Mouse (Mus musculus) forebrain, embryonic 13.5 days (tissue): ENCODE data around the gene St3gal5. TPM values are rescaled to one million over a fixed set of nuclear protein-coding genes. Genes with fewer than 3 reads are reported as not detected.

Experiments used
- ATAC-seq: fragments of 200-750 bp; cut with Nextera tagmentation; 2 replicates; pipeline ENCODE4 v1.8.0; 2017
- H3K27ac ChIP-seq: fragments of 300-500 bp; sonication (generic); 2 replicates; pipeline ENCODE4 v1.5.1; 2015; ENCODE audit warnings: inconsistent platforms, mild to moderate bottlenecking, moderate library complexity
- H3K27me3 ChIP-seq: fragments of 300-500 bp; sonication (generic); 2 replicates; pipeline ENCODE4 v1.6.1; 2015; ENCODE audit warnings: mild to moderate bottlenecking, inconsistent platforms
- H3K36me3 ChIP-seq: fragments of 300-500 bp; sonication (generic); 2 replicates; pipeline ENCODE4 v1.6.1; 2015; ENCODE audit warnings: mild to moderate bottlenecking, inconsistent platforms; ENCODE audit not compliant: poor library complexity, severe bottlenecking
- H3K4me1 ChIP-seq: fragments of 300-500 bp; sonication (generic); 2 replicates; pipeline ENCODE4 v1.6.1; 2015; ENCODE audit warnings: inconsistent platforms
- H3K4me2 ChIP-seq: fragments of 300-500 bp; sonication (generic); 2 replicates; pipeline ENCODE4 v1.6.1; 2015; ENCODE audit warnings: inconsistent platforms, mild to moderate bottlenecking, moderate library complexity
- H3K4me3 ChIP-seq: fragments of 300-500 bp; sonication (generic); 2 replicates; pipeline ENCODE4 v1.5.1; 2015; ENCODE audit warnings: mild to moderate bottlenecking, inconsistent platforms
- H3K9ac ChIP-seq: fragments of 300-500 bp; sonication (generic); 2 replicates; pipeline ENCODE4 v1.6.1; 2015; ENCODE audit warnings: mild to moderate bottlenecking, inconsistent platforms
- H3K9me3 ChIP-seq: fragments of 300-500 bp; sonication (generic); replicated peaks from 2 replicates; pipeline ENCODE4 v1.6.1; 2016; ENCODE audit warnings: inconsistent platforms
- WGBS: fragments of 180-500 bp; shearing (Covaris S2); methylation state at CpG from one replicate; pipeline ENCODE4 v1.1.7; 2015; 5-methylcytosine and 5-hydroxymethylcytosine counted together
- polyA plus RNA-seq: library from polyadenylated mRNA; unstranded; fragments of >200 nt; fragmentation: Nextera tagmentation; extraction: Ambion mirVana; gene quantifications from 2 replicates; pipeline ENCODE4 v1.2.1, GENCODE M21; 2015

St3gal5 gene
- polyA plus RNA-seq, 1 experiment from 2014 or later: 36.4 TPM

DNA sequence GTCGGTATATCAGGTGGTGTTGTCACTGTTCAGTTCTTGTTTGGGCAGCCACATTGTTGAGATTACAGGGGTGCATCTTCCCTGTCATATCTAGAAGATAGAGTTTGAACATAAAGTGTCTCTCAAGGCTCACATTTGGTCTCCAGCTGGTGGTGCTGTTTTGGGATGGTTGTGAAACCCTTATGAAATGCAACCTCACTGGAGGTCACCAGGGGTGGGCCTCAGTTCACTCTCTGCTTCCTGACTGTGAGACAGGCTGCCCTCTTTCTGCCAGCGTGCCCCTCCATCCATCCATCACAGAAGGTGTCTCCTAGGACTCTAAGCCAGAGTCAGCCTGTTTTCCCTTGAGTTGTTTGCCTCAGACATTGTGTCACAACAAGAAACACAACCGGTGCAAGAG, 80.0 kb downstream of the St3gal5 start:
- Histone ChIP-seq H3K9me3 (no peaks in the 10 kb centered on the region), H3K27me3 (no peaks in the 10 kb centered on the region), H3K4me2 (no peak overlapping the region), H3K4me1 (no peaks in the 10 kb centered on the region), H3K36me3 (no peaks in the 10 kb centered on the region), H3K27ac (no peak overlapping the region), H3K4me3 (no peak overlapping the region), H3K9ac (no peak overlapping the region)
- no peak for ATAC-seq
- WGBS: 74% methylated on average over 3 of the region's 3 CpGs

DNA sequence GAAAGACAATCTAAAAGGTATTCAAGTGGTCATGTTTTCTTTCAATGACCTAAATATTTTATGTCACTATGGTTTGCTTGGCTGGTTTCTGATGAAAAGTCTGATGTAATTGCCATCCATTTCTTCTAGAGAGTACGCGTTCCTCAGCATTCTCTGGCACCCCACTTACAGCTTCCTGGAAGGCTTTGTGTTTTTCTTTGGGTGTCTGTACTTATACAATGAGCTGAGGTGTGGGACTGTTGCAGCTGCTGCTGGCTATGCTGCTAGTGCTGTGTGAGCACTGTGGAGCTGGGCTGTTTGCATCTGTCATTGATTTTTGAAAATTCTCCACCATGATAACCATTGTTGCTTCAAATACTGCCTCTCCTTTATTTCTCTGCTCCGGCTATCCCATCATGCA, 81.6 kb downstream of the St3gal5 start:
- Histone ChIP-seq H3K27me3 (no peaks in the 10 kb centered on the region), H3K9ac (no peak overlapping the region), H3K4me3 (no peak overlapping the region), H3K27ac (no peak overlapping the region), H3K4me2 (no peak overlapping the region), H3K4me1 (0 out of 2 replicates have a peak, but pooled peaks cover 3% of the 10 kb centered on the region), H3K36me3 (no peaks in the 10 kb centered on the region), H3K9me3 (no peaks in the 10 kb centered on the region)
- 94% methylated on average over 3 of the region's 3 CpGs for WGBS
- no peak for ATAC-seq

DNA sequence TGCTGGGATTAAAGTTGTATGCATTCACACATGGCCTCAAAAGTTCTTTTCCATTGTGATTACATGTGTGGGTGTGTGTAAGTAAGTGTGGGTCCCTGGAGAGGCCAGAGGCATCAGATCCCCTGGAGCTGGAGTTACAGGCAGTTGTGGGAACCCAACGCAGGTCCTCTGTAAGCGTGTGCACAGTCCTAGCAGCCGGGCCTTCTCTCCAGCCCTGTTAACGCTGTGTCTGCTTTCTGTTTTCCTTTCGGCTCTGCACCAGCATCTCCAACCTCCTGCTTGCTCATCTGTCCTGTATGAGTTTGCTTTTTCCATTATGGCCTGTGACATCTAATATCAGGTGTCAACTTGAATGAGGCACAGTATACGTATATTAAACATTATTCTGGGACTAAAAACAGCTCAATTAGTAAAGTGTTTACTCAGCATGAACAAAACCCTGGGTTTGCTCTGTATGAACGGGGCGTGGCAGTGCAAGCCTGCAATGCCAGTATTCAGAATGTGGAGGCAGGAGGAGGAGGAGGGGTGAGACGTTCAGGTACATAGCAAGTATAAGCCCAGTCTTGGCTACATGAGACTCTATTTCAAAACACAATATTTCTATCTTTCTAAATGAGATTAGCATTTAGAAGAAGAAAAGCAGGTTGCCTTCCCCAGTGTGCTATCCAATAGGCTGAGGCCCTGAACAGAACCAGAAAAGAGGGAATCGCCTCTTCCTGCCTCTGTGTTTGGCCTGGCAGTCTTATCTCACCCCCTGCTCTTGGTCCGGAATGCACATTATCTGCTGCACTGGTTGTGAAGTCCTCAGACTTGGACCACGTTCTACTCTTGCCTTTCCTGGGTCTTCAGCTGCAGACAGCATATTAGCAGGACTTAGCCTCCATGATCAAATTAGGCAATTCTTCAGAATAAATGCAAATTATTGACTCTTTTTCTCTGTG, 82.4 kb downstream of the St3gal5 start:
- Histone ChIP-seq H3K4me2 (no peak overlapping the region), H3K4me3 (no peak overlapping the region), H3K27me3 (peaks cover 7% of the 10 kb centered on the region), H3K9ac (no peak overlapping the region), H3K4me1 (0 out of 2 replicates have a peak, but pooled peaks cover 3% of the 10 kb centered on the region), H3K27ac (no peak overlapping the region), H3K9me3 (no peaks in the 10 kb centered on the region), H3K36me3 (no peaks in the 10 kb centered on the region)
- ATAC-seq: no peak
- 87% methylated on average over 12 of the region's 12 CpGs for WGBS

DNA sequence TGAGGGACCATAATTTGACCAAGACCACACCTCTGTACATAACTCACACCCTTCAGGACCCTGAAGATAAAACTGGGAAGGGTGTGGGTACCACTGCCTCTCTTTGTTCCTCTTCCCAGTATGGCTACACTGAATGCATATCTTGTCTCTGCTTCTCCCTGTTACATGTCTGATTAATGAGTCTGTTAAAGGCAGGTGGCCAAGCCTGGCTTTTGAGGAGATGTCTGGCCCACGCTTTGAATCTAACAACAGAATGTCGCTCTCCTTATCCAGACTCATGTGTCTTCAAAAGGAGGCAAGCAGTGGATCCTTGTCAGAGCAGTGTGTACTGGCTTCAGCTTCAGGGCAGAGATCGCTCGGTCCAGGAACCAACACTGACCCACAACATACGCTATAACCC, 87.2 kb downstream of the St3gal5 start:
- Histone ChIP-seq H3K9me3 (no peaks in the 10 kb centered on the region), H3K36me3 (no peaks in the 10 kb centered on the region), H3K9ac (no peak overlapping the region), H3K4me2 (no peak overlapping the region), H3K4me1 (peaks cover 14% of the 10 kb centered on the region), H3K4me3 (no peak overlapping the region), H3K27ac (no peak overlapping the region), H3K27me3 (peaks cover 28% of the 10 kb centered on the region)
- ATAC-seq: no peak
- 84% methylated on average over 5 of the region's 5 CpGs for WGBS

DNA sequence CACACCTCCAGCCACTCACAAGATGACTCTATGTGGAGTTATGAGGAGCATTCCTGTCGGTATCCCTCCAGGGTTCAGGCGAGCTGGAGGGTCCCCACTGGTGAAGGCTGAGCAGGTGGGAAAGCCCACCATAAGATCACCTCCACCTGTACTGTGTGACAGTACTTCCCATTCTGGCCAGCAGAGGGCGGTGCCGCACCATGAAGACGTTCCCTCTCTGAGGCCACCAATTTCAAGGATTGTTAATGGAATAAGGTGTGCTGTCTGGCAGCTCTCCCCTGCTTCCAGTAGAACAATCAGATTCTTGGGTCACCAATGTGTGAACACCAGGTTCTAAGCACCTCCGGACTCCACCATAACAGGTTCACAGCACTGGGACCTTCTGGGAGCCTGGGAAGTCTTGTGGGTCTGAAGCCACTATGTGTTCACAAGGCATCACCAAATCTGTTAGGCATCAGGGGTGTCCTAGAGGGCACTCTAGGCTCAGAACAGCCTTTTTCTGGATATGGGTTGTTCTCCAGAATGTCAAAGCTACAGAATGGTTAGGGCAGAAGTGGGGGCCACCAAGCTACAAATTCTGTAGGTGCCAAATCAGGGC, 88.6 kb downstream of the St3gal5 start:
- Histone ChIP-seq H3K4me2 (no peak overlapping the region), H3K9ac (no peak overlapping the region), H3K36me3 (no peaks in the 10 kb centered on the region), H3K9me3 (no peaks in the 10 kb centered on the region), H3K27me3 (peaks cover 38% of the 10 kb centered on the region), H3K4me3 (no peak overlapping the region), H3K27ac (no peak overlapping the region), H3K4me1 (peaks cover 16% of the 10 kb centered on the region)
- ATAC-seq: peak; percentile 75
- 4% methylated on average over 6 of the region's 6 CpGs for WGBS

DNA sequence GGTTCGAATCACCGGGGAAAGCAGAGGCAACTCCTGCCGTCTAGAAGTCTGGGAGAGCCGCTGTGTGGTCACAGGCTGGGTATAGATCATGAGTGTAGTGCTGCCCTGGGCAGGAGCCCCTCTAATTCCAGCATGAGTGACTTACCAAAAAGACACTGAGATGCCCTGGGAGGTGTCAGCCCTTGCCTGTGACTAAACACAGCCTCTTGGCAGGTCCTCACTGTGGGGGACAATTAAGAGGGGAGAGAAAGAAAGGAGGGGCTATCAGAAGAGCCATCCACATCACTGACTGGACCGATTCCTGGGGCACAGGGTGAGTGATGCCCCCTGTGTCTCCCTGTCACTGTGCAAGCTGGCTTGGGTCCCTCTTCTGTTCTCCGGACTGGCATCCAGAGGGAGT, 89.4 kb downstream of the St3gal5 start:
- WGBS: 76% methylated on average over 6 of the region's 6 CpGs
- peaks cover 42% of the 10 kb centered on the region for H3K27me3 ChIP-seq
- H3K9ac ChIP-seq: no peak overlapping the region
- H3K9me3 ChIP-seq: no peaks in the 10 kb centered on the region
- ATAC-seq: no peak
- H3K36me3 ChIP-seq: no peaks in the 10 kb centered on the region
- peaks cover 16% of the 10 kb centered on the region for H3K4me1 ChIP-seq
- H3K27ac ChIP-seq: no peak overlapping the region
- no peak overlapping the region for H3K4me2 ChIP-seq
- H3K4me3 ChIP-seq: no peak overlapping the region

DNA sequence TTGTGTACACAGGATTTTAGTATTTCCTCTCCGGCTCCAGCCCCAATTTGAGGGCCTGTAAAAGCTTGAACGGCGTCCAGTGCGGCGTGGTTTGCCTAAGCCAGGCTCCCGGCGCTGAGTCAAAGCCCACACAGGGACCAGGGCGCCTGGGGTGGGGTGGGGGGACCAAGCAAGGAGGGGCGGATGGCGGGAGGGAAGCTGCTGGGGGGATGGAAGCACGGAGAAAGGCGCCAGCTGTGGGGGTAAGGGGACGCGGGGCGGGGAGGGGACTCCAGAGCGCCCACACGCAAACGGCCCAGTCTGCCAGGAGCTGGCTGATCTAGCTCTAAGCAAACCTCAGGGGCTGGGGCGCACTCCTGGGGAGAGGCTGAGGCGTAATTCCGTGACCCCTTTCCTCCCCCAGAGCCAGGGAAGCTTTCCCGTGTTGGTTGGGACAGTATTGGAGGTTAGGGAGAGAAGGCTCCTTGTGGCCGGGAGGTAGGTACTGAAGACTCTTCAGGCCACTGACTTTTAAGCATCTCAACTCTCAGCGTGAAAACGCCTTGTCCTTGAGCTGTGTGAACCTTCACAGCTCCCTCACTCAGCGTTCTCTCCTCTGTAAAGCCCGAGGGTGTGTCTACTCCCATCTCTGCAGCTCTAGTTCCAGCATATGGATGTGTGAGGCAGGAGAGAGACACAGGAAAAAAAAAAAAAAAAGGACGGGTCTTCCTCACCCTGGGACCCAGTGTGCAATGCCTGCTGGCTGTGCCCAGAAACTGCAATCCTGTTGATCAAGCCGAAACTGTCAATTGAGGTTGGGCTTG, 91.9 kb downstream of the St3gal5 start:
- H3K4me3 ChIP-seq: peak overlapping the region; percentile 16
- no peaks in the 10 kb centered on the region for H3K9me3 ChIP-seq
- WGBS: 4% methylated on average over 29 of the region's 29 CpGs
- H3K9ac ChIP-seq: peak overlapping the region; percentile 45
- peaks cover 13% of the 10 kb centered on the region for H3K4me1 ChIP-seq
- H3K27ac ChIP-seq: no peak overlapping the region
- ATAC-seq: peak; percentile 45
- H3K27me3 ChIP-seq: peaks cover 40% of the 10 kb centered on the region
- H3K4me2 ChIP-seq: peak overlapping the region; percentile 63
- no peaks in the 10 kb centered on the region for H3K36me3 ChIP-seq

DNA sequence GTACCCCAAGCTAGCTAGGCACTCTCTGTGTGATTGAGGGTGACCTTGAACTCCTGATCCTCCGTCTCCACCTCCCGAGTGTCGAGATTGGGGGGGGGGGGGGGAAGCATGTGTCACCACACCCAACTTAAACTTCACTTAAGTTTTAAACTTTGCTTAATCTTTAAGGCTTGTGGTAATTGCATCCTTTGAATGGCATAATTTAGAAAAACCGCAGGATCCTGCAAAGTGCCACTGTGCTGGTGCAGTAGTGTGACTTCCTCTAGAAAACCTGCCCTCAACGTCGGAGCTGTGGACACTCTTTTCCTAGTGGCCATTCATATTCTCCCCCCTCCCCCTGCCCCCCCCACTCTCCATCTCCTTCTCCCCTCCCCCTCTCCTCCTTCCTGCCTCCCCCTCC, 92.7 kb downstream of the St3gal5 start:
- 37% methylated on average over 6 of the region's 6 CpGs for WGBS
- ATAC-seq: no peak
- peaks cover 33% of the 10 kb centered on the region for H3K27me3 ChIP-seq
- no peaks in the 10 kb centered on the region for H3K9me3 ChIP-seq
- no peak overlapping the region for H3K4me3 ChIP-seq
- no peak overlapping the region for H3K4me2 ChIP-seq
- H3K27ac ChIP-seq: no peak overlapping the region
- no peak overlapping the region for H3K9ac ChIP-seq
- H3K36me3 ChIP-seq: no peaks in the 10 kb centered on the region
- peaks cover 13% of the 10 kb centered on the region for H3K4me1 ChIP-seq

DNA sequence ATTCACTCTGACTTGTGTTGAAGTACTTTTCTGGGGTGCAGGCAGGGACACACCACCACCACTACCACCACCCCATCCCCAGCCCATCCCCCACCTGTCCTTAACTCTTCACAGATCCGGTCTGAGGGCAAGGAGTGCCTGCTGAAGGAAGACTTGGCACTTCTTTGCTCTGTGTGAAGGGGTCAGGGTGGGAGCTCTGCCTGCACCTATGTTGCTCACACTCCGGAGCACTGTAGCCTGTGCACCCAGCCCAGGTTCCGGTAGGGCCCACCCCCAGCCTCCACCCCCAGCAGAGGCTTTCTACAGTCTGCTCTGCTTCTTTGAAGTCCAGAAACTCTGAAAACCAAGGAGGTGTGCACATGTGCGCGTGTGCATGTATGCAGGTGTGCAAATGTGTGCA, 93.2 kb downstream of the St3gal5 start:
- Histone ChIP-seq H3K27me3 (peaks cover 33% of the 10 kb centered on the region), H3K27ac (no peak overlapping the region), H3K4me3 (no peak overlapping the region), H3K4me1 (peaks cover 13% of the 10 kb centered on the region), H3K36me3 (no peaks in the 10 kb centered on the region), H3K9me3 (peaks cover 2% of the 10 kb centered on the region; the same call in 1 of the 2 replicates), H3K9ac (no peak overlapping the region), H3K4me2 (no peak overlapping the region)
- 69% methylated on average over 5 of the region's 5 CpGs for WGBS
- ATAC-seq: no peak

DNA sequence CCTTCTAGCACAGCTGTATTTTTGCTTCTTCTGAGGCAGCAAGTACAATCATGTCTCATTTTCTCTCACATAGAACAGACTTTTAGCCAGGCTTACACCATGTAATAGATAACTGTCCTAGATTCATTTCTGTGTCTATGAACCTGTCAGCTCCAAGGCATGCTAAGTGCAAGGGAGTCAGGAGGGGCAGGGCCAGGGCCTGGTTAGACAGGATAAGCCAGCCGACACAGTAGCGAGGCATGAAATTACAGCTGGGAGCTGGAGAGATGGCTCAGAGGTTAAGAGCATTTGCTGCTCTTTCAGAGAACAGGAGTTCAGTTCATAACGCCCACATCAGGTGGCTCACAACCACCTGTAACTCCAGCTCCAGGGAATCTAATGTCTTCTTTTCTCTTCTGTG, 99.3 kb downstream of the St3gal5 start:
- peaks cover 3% of the 10 kb centered on the region; the same call in 1 of the 2 replicates for H3K9me3 ChIP-seq
- H3K4me1 ChIP-seq: peaks cover 5% of the 10 kb centered on the region; the same call in 1 of the 2 replicates
- no peaks in the 10 kb centered on the region for H3K36me3 ChIP-seq
- no peak overlapping the region for H3K9ac ChIP-seq
- H3K4me3 ChIP-seq: no peak overlapping the region
- H3K27me3 ChIP-seq: peaks cover under 1% of the 10 kb centered on the region; the same call in 1 of the 2 replicates
- H3K27ac ChIP-seq: no peak overlapping the region
- ATAC-seq: no peak
- H3K4me2 ChIP-seq: no peak overlapping the region
- WGBS: 93% methylated on average over 3 of the region's 3 CpGs

DNA sequence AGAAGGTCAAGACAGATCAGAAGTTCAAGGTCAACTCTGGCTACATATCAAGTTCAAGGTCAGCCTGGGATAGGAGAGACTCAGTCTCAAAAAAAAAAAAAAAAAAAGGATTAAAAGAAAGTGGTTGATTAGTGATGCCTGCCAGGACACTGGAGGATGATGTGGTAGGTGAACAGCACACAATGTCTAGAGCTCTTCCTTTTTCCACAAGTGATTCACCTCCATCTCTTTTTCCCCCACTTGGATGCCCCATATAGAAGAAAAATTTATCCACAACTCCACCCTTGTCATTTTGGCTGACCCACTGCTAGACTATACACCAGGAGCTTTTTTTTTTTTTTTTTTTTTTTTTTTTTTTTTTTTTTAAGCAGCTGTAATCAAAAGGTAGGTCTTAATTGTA, 100.1 kb downstream of the St3gal5 start:
- no peak overlapping the region for H3K4me3 ChIP-seq
- no peak for ATAC-seq
- H3K9ac ChIP-seq: no peak overlapping the region
- no peak overlapping the region for H3K27ac ChIP-seq
- no peak overlapping the region for H3K4me2 ChIP-seq
- H3K4me1 ChIP-seq: peaks cover 5% of the 10 kb centered on the region; the same call in 1 of the 2 replicates
- no peaks in the 10 kb centered on the region for H3K27me3 ChIP-seq
- peaks cover 3% of the 10 kb centered on the region; the same call in 1 of the 2 replicates for H3K9me3 ChIP-seq
- H3K36me3 ChIP-seq: no peaks in the 10 kb centered on the region
